In genomic region chr11:121794186-121794585, GRCm38 (mm10) we compare ENCODE assay signal across 17 mouse cellular contexts. TPM values are rescaled to one million over a fixed set of nuclear protein-coding genes. Genes with fewer than 3 reads are reported as not detected.
DNase-seq lines count a peak whose midpoint lies in the region; ATAC-seq and TF ChIP-seq lines count a peak whose summit lies in the region.
"Had no signal": no experiment of that assay in that cellular context is flagged by ENCODE, and none has a peak within 500 bp of the region (broad histone marks: within the 10 kb centered on the region; RNA-seq: fewer than 3 reads in every experiment).

No protein-coding gene starts in this region.

- H3K4me3 ChIP-seq in lung, embryonic 16.5 days (ENCODE audit: low read length) = no peak overlapping the region
- H3K4me3 ChIP-seq in lung, adult 2 months (replicated peaks; ENCODE audit: extremely low read depth, low read depth, low read length) = no peak overlapping the region
- H3K4me3 ChIP-seq in kidney, embryonic 16.5 days (ENCODE audit: low read length) = no peak overlapping the region
- no peak overlapping the region for H3K4me3 ChIP-seq in stomach, postnatal 0 days (ENCODE audit: low read depth, low read length)
- H3K4me3 ChIP-seq in forebrain, embryonic 13.5 days = no peak overlapping the region
- H3K4me3 ChIP-seq: hindbrain, embryonic 12.5 days; liver, embryonic 15.5 days had no signal

- WGBS in lung, embryonic 16.5 days = 15% methylated on average over 3 of the region's 3 CpGs
- WGBS in lung, adult 2 months = 50% methylated on average over 3 of the region's 3 CpGs
- WGBS in kidney, embryonic 16.5 days = 70% methylated on average over 3 of the region's 3 CpGs
- 43% methylated on average over 3 of the region's 3 CpGs for WGBS in stomach, postnatal 0 days
- 90% methylated on average over 3 of the region's 3 CpGs for WGBS in forebrain, embryonic 13.5 days

- TF ChIP-seq CTCF in lung, adult 2 months (IDR thresholded peaks at IDR 0.05; ENCODE audit: insufficient read depth, low read length) = no peak
- TF ChIP-seq CTCF in stomach, postnatal 0 days (IDR thresholded peaks at IDR 0.05; ENCODE audit: low read depth) = no peak

- TF ChIP-seq POLR2A in lung, adult 2 months (IDR thresholded peaks at IDR 0.05; ENCODE audit: borderline replicate concordance, extremely low read depth, low read depth, low read length) = no peak

- no peaks in the 10 kb centered on the region for H3K9me3 ChIP-seq in lung, embryonic 16.5 days (ENCODE audit: control insufficient read depth, low read length)
- H3K9me3 ChIP-seq in kidney, embryonic 16.5 days (ENCODE audit: low read length) = no peaks in the 10 kb centered on the region
- no peaks in the 10 kb centered on the region for H3K9me3 ChIP-seq in stomach, postnatal 0 days (ENCODE audit: control insufficient read depth, low read length)
- no peaks in the 10 kb centered on the region for H3K9me3 ChIP-seq in forebrain, embryonic 13.5 days (replicated peaks)
- H3K9me3 ChIP-seq: hindbrain, embryonic 12.5 days; liver, embryonic 15.5 days had no signal

- peaks cover 18% of the 10 kb centered on the region for H3K4me1 ChIP-seq in lung, embryonic 16.5 days (replicated peaks; ENCODE audit: control insufficient read depth, insufficient read depth, low read length)
- H3K4me1 ChIP-seq in lung, adult 2 months (ENCODE audit: control insufficient read depth, insufficient read depth, low read length) = peaks cover 27% of the 10 kb centered on the region
- H3K4me1 ChIP-seq in kidney, embryonic 16.5 days (ENCODE audit: insufficient read depth, low read length) = peaks cover 14% of the 10 kb centered on the region
- no peaks in the 10 kb centered on the region for H3K4me1 ChIP-seq in stomach, postnatal 0 days (replicated peaks; ENCODE audit: control insufficient read depth, insufficient read depth)
- no peaks in the 10 kb centered on the region for H3K4me1 ChIP-seq in forebrain, embryonic 13.5 days
- H3K4me1 ChIP-seq: hindbrain, embryonic 12.5 days; liver, embryonic 15.5 days had no signal

- no peaks in the 10 kb centered on the region for H3K36me3 ChIP-seq in lung, embryonic 16.5 days (ENCODE audit: control insufficient read depth, insufficient read depth, low read length)
- H3K36me3 ChIP-seq in kidney, embryonic 16.5 days (ENCODE audit: insufficient read depth, low read length) = no peaks in the 10 kb centered on the region
- no peaks in the 10 kb centered on the region for H3K36me3 ChIP-seq in stomach, postnatal 0 days (ENCODE audit: control insufficient read depth, insufficient read depth, low read length)
- no peaks in the 10 kb centered on the region for H3K36me3 ChIP-seq in forebrain, embryonic 13.5 days (ENCODE audit: poor library complexity, severe bottlenecking)
- H3K36me3 ChIP-seq: hindbrain, embryonic 12.5 days; liver, embryonic 15.5 days had no signal

- ATAC-seq in lung, embryonic 16.5 days (ENCODE audit: low read depth) = peak; percentile 20; the same call in 1 of the 2 replicates
- no peak for ATAC-seq in kidney, embryonic 16.5 days (ENCODE audit: low FRiP score, low TSS enrichment)
- no peak for ATAC-seq in stomach, postnatal 0 days (ENCODE audit: low FRiP score, low TSS enrichment)
- no peak for ATAC-seq in forebrain, embryonic 13.5 days

- no peak overlapping the region for H3K9ac ChIP-seq in lung, embryonic 16.5 days (ENCODE audit: low read length)
- H3K9ac ChIP-seq in kidney, embryonic 16.5 days (replicated peaks; ENCODE audit: low read length) = no peak overlapping the region
- H3K9ac ChIP-seq in stomach, postnatal 0 days (ENCODE audit: low read length) = no peak overlapping the region
- no peak overlapping the region for H3K9ac ChIP-seq in forebrain, embryonic 13.5 days
- H3K9ac ChIP-seq: hindbrain, embryonic 12.5 days; liver, embryonic 15.5 days had no signal

- intact Hi-C loops in heart, postnatal 25 days (cut with DNase I) = no loop called here

- DNase-seq in heart, adult 11 months = peak; percentile 93
- no peak for DNase-seq in heart, postnatal 25 days (ENCODE audit: low spot score)
- no peak for DNase-seq in lung, adult 2 months
- DNase-seq in stomach, postnatal 0 days (ENCODE audit: low spot score) = peak; percentile 5
- no peak for DNase-seq in cerebellum, postnatal 25 days
- DNase-seq: adrenal gland, adult 8-10 months; cerebellum, adult 11 months; thymus, postnatal 36 days had no signal

- H3K27ac ChIP-seq in lung, embryonic 16.5 days (ENCODE audit: low read length) = peak overlapping the region; percentile 60
- H3K27ac ChIP-seq in kidney, embryonic 16.5 days (ENCODE audit: low read length) = peak overlapping the region; percentile 48; the same call in 1 of the 2 replicates
- peak overlapping the region; percentile 75 for H3K27ac ChIP-seq in stomach, postnatal 0 days (replicated peaks)
- no peak overlapping the region for H3K27ac ChIP-seq in forebrain, embryonic 13.5 days
- H3K27ac ChIP-seq: hindbrain, embryonic 12.5 days; liver, embryonic 15.5 days had no signal

- TF ChIP-seq EP300 in stomach, postnatal 0 days (optimal IDR thresholded peaks at IDR 0.05) = no peak

- H3K27me3 ChIP-seq in lung, embryonic 16.5 days (ENCODE audit: control insufficient read depth, insufficient read depth, low read depth, low read length) = no peaks in the 10 kb centered on the region
- no peaks in the 10 kb centered on the region for H3K27me3 ChIP-seq in kidney, embryonic 16.5 days (ENCODE audit: insufficient read depth, low read length)
- H3K27me3 ChIP-seq in stomach, postnatal 0 days (ENCODE audit: control insufficient read depth, insufficient read depth, low read length) = no peaks in the 10 kb centered on the region
- H3K27me3 ChIP-seq in forebrain, embryonic 13.5 days = no peaks in the 10 kb centered on the region
- H3K27me3 ChIP-seq: hindbrain, embryonic 12.5 days had no signal

- no peak overlapping the region for H3K4me2 ChIP-seq in lung, embryonic 16.5 days (ENCODE audit: low read depth, low read length)
- H3K4me2 ChIP-seq in kidney, embryonic 16.5 days (replicated peaks; ENCODE audit: low read depth, low read length) = no peak overlapping the region
- H3K4me2 ChIP-seq in stomach, postnatal 0 days (replicated peaks; ENCODE audit: low read depth) = no peak overlapping the region
- H3K4me2 ChIP-seq in forebrain, embryonic 13.5 days = no peak overlapping the region
- H3K4me2 ChIP-seq: hindbrain, embryonic 12.5 days; liver, embryonic 15.5 days had no signal

RNA-seq across cellular contexts. Expression of gene Ptchd3, which starts 35.9 kb away (rescaled TPM):
- total RNA-seq in heart, postnatal 25 days (2021) = under 1 TPM; 0.26 to 0.28 TPM
- polyA plus RNA-seq in lung, embryonic 16.5 days (2015; fragmentation: Nextera tagmentation; extraction: Ambion mirVana) = 0.08 and 0.21 TPM in 2 replicates
- polyA plus RNA-seq in lung, adult 2 months (2012; rRNA removed) = 0.05 TPM in 1 of 2 replicates, not detected in the other
- polyA plus RNA-seq in kidney, embryonic 16.5 days (2015; fragmentation: Nextera tagmentation; extraction: Ambion mirVana) = not detected in 2 replicates
- 0.05 TPM in 1 of 2 replicates, not detected in the other for polyA plus RNA-seq in stomach, postnatal 0 days (2015; fragmentation: Nextera tagmentation; extraction: Ambion mirVana)
- polyA plus RNA-seq in forebrain, embryonic 13.5 days (2015; fragmentation: Nextera tagmentation; extraction: Ambion mirVana) = not detected in 2 replicates
- total RNA-seq: adrenal gland, adult 8-10 months; layer of hippocampus, postnatal 10 days; monocyte, adult 5-6 weeks had no signal
- polyA plus RNA-seq: C2C12; hindbrain, embryonic 12.5 days; liver, embryonic 15.5 days; spleen, adult 2 months had no signal

Comparison
In these comparisons a context has a peak if more than half of its experiments do, and no peak if none do; other contexts are left out.
1. DNase-seq: peak in heart, adult 11 months (single experiment) and stomach, postnatal 0 days (single experiment); none in heart, postnatal 25 days (single experiment), lung, adult 2 months (single experiment) and cerebellum, postnatal 25 days (0 of 2).